Mouse (Mus musculus): ENCODE results near the gene Clmp. TPM values are rescaled to one million over a fixed set of nuclear protein-coding genes. Genes with fewer than 3 reads are reported as not detected.

The Clmp gene
- polyA plus RNA-seq, 1 experiment from 2014 or later, result 31.0 TPM

DNA sequence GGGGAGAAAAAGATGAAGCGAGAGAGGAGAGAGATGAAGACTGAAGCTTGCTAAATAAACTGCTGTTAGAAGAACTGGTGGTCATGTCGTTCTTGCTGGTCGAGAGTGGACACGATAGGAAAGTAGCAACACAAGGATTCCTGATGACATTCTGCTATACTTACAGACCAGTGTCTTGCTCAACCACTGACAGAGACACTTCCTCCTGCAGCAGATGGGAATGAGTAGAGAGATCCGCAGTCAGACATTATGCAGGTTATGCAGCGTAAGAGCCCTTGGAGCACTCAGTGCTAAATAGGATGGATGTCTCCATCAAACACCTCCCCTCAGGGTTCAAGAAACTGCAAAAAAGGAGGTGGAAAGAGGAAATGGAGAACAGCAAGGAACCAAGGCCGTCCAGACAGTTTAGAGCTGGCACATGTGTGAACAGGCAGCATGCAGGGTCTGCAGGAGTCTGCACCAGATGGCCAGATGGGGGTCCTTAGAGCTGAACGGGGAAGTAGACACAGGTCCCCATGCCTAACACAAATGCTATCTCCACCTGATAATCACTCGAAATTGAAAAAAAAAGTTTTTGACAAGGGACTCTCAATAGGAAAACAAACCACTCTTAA lies 19.5 kb upstream of the Clmp start:
- Histone ChIP-seq H3K36me3 (replicated peaks) (no peaks in the 10 kb centered on the region), H3K4me2 (no peak overlapping the region), H3K9me3 (no peaks in the 10 kb centered on the region), H3K4me3 (replicated peaks) (no peak overlapping the region), H3K27ac (no peak overlapping the region), H3K4me1 (peaks cover 2% of the 10 kb centered on the region), H3K27me3 (no peaks in the 10 kb centered on the region), H3K9ac (no peak overlapping the region)
- WGBS, result 81% methylated on average over 9 of the region's 9 CpGs
- ATAC-seq (ENCODE audit: low FRiP score), result no peak

DNA sequence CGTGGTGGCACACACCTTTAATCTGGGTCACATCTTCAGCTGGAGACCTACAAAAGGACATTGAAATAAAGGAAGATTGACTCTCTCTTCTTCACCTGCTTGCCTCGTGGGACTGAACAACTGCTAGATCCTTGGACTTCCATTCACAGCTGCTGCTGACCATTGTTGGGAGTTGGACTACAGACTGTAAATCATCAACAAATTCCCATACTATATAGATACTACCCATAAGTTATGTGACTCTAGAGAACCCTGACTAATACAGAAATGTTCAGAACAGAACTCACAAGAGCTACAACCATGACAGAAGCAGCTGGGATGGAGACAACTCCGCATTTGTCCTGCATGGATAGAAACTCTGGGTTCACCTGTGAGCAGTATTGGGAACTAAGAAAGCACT lies 15.4 kb upstream of the Clmp start, which contains the start of gene Gm21915:
Gm21915 (plus strand) TSS at position 301 of the 400 bp plus-strand sequence.
- 83% methylated on average over 3 of the region's 3 CpGs for whole genome bisulfite sequencing
- no peak within 1 kb of the TSS for H3K4me2 ChIP-seq
- no peaks in the 10 kb centered on the region for H3K36me3 ChIP-seq (replicated peaks)
- H3K27ac ChIP-seq, result peak within 1 kb of the TSS; percentile 59; the same call in 1 of the 2 replicates
- H3K4me1 ChIP-seq, result peaks cover 7% of the 10 kb centered on the region
- no peaks in the 10 kb centered on the region for H3K27me3 ChIP-seq
- no peak within 1 kb of the TSS for H3K4me3 ChIP-seq (replicated peaks)
- H3K9ac ChIP-seq, result no peak within 1 kb of the TSS
- no peak for ATAC-seq (ENCODE audit: low FRiP score)
- H3K9me3 ChIP-seq, result no peaks in the 10 kb centered on the region

GRCm38 (mm10) chr9:40671323-40671930 lies 14.3 kb upstream of the Clmp start:
- ATAC-seq (ENCODE audit: low FRiP score), result peak; percentile 81; the same call in 1 of the 2 replicates
- peak overlapping the region; percentile 59; the same call in 1 of the 2 replicates for H3K27ac ChIP-seq
- WGBS, result 42% methylated on average over 4 of the region's 4 CpGs

GRCm38 (mm10) chr9:40675203-40675958 lies 10.4 kb upstream of the Clmp start:
- 0 out of 2 replicates have a peak, but pooled peaks cover 3% of the 10 kb centered on the region for H3K27me3 ChIP-seq
- no peaks in the 10 kb centered on the region for H3K36me3 ChIP-seq (replicated peaks)
- H3K4me1 ChIP-seq, result peaks cover 10% of the 10 kb centered on the region
- no peak overlapping the region for H3K27ac ChIP-seq
- no peak overlapping the region for H3K9ac ChIP-seq
- no peak for ATAC-seq (ENCODE audit: low FRiP score)
- H3K4me2 ChIP-seq, result no peak overlapping the region
- H3K9me3 ChIP-seq, result no peaks in the 10 kb centered on the region
- no peak overlapping the region for H3K4me3 ChIP-seq (replicated peaks)
- 87% methylated on average over 12 of the region's 12 CpGs for WGBS

More at GRCm38 (mm10) chr9:40671323-40671930, 14.3 kb upstream of the Clmp start:
- H3K9me3 ChIP-seq, result no peaks in the 10 kb centered on the region
- H3K9ac ChIP-seq, result no peak overlapping the region
- H3K36me3 ChIP-seq (replicated peaks), result no peaks in the 10 kb centered on the region
- H3K4me2 ChIP-seq, result no peak overlapping the region
- peaks cover 10% of the 10 kb centered on the region for H3K4me1 ChIP-seq
- H3K27me3 ChIP-seq, result 0 out of 2 replicates have a peak, but pooled peaks cover 3% of the 10 kb centered on the region
- no peak overlapping the region for H3K4me3 ChIP-seq (replicated peaks)

GRCm38 (mm10) chr9:40678653-40679052 lies 7.1 kb upstream of the Clmp start:
- Histone ChIP-seq H3K36me3 (replicated peaks) (no peaks in the 10 kb centered on the region), H3K4me1 (peaks cover 2% of the 10 kb centered on the region; the same call in 1 of the 2 replicates), H3K9me3 (no peaks in the 10 kb centered on the region), H3K4me3 (replicated peaks) (no peak overlapping the region), H3K27ac (no peak overlapping the region), H3K9ac (no peak overlapping the region), H3K4me2 (no peak overlapping the region), H3K27me3 (0 out of 2 replicates have a peak, but pooled peaks cover 3% of the 10 kb centered on the region)
- 82% methylated on average over 4 of the region's 4 CpGs for WGBS
- ATAC-seq (ENCODE audit: low FRiP score), result no peak

GRCm38 (mm10) chr9:40686421-40686899 lies 698 bp downstream of the Clmp start:
- Histone ChIP-seq H3K27me3 (peaks cover 35% of the 10 kb centered on the region), H3K9me3 (no peaks in the 10 kb centered on the region), H3K36me3 (replicated peaks) (no peaks in the 10 kb centered on the region), H3K4me1 (peaks cover 14% of the 10 kb centered on the region; the same call in 1 of the 2 replicates), H3K27ac (peak overlapping the region; percentile 92), H3K9ac (peak overlapping the region; percentile 80), H3K4me2 (peak overlapping the region; percentile 92), H3K4me3 (replicated peaks) (peak overlapping the region; percentile 63)
- under 1% methylated on average over 23 of the region's 23 CpGs for WGBS
- ATAC-seq (ENCODE audit: low FRiP score), result peak; percentile 75

GRCm38 (mm10) chr9:40687053-40687452 lies 1.3 kb downstream of the Clmp start:
- peak overlapping the region; percentile 63 for H3K4me3 ChIP-seq (replicated peaks)
- H3K36me3 ChIP-seq (replicated peaks), result no peaks in the 10 kb centered on the region
- H3K9me3 ChIP-seq, result no peaks in the 10 kb centered on the region
- peak overlapping the region; percentile 92 for H3K4me2 ChIP-seq
- ATAC-seq (ENCODE audit: low FRiP score), result no peak
- H3K4me1 ChIP-seq, result peaks cover 14% of the 10 kb centered on the region; the same call in 1 of the 2 replicates
- H3K27me3 ChIP-seq, result peaks cover 35% of the 10 kb centered on the region
- peak overlapping the region; percentile 92; the same call in 1 of the 2 replicates for H3K27ac ChIP-seq
- peak overlapping the region; percentile 80 for H3K9ac ChIP-seq
- WGBS, result 41% methylated on average over 5 of the region's 5 CpGs

DNA sequence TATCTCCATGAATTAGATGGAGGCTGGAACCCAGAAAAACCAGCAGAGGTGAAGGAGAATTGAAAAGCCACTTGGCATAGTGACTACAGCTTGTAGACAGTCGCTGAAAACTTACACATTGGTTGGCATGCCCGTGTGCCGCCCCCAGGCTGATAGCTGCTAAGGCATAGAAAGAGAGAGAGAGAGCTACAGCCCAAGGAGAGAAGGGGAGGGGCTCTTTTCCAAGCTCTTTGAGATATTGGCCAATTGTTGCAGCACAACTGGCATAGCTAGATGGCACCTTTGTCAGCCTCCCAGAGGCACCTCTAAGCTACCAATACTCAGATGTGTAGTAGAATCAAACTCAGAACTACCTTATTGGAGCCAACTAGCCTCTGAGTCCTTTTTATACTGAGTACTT lies 1.8 kb downstream of the Clmp start:
- WGBS, result 55% methylated on average over 3 of the region's 3 CpGs
- peaks cover 35% of the 10 kb centered on the region for H3K27me3 ChIP-seq

DNA sequence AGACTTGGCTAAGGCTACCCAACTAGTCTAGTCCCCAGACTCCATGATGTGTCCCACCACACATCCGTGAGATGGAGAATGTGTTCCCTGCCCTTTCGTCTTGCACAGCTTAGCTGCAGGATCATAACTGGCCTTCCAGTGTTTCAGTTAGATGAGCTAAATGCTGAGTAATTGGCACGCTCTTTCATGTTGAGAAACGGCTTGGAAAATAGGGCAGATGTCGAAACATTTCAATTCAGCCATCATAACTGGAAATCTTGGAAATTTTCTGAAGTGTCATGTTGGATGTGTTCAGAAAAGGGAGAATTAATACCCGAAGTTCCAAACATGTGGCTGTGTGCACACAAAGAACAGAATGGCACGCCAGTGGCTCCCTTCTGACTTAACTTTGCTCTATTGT lies 4.7 kb downstream of the Clmp start:
- Histone ChIP-seq H3K4me1 (peaks cover 43% of the 10 kb centered on the region), H3K9me3 (no peaks in the 10 kb centered on the region), H3K27ac (no peak overlapping the region), H3K4me3 (replicated peaks) (no peak overlapping the region), H3K9ac (no peak overlapping the region), H3K27me3 (peaks cover 23% of the 10 kb centered on the region), H3K36me3 (replicated peaks) (no peaks in the 10 kb centered on the region), H3K4me2 (no peak overlapping the region)
- whole genome bisulfite sequencing, result 88% methylated on average over 7 of the region's 7 CpGs
- ATAC-seq (ENCODE audit: low FRiP score), result no peak

More for the DNA sequence above, 1.8 kb downstream of the Clmp start:
- Histone ChIP-seq H3K9ac (peak overlapping the region; percentile 80; the same call in 1 of the 2 replicates), H3K36me3 (replicated peaks) (no peaks in the 10 kb centered on the region), H3K4me3 (replicated peaks) (peak overlapping the region; percentile 63), H3K27ac (no peak overlapping the region), H3K4me1 (peaks cover 16% of the 10 kb centered on the region; the same call in 1 of the 2 replicates), H3K9me3 (no peaks in the 10 kb centered on the region), H3K4me2 (peak overlapping the region; percentile 92)
- ATAC-seq (ENCODE audit: low FRiP score), result no peak

- Histone ChIP-seq H3K9ac (no peak overlapping the region), H3K4me1 (peaks cover 30% of the 10 kb centered on the region), H3K27me3 (no peaks in the 10 kb centered on the region), H3K4me2 (no peak overlapping the region), H3K36me3 (replicated peaks) (no peaks in the 10 kb centered on the region), H3K4me3 (replicated peaks) (no peak overlapping the region), H3K9me3 (no peaks in the 10 kb centered on the region), H3K27ac (no peak overlapping the region)
- no peak for ATAC-seq (ENCODE audit: low FRiP score)
- WGBS, result 21% methylated on average over 3 of the region's 3 CpGs
Measured at GRCm38 (mm10) chr9:40693026-40693425, 7.3 kb downstream of the Clmp start.

- Histone ChIP-seq H3K27ac (peak overlapping the region; percentile 63; the same call in 1 of the 2 replicates), H3K4me2 (no peak overlapping the region; the same call in 1 of the 2 replicates)
- peak; percentile 55 for ATAC-seq (ENCODE audit: low FRiP score)
Measured at GRCm38 (mm10) chr9:40693768-40694167, 8.0 kb downstream of the Clmp start.

DNA sequence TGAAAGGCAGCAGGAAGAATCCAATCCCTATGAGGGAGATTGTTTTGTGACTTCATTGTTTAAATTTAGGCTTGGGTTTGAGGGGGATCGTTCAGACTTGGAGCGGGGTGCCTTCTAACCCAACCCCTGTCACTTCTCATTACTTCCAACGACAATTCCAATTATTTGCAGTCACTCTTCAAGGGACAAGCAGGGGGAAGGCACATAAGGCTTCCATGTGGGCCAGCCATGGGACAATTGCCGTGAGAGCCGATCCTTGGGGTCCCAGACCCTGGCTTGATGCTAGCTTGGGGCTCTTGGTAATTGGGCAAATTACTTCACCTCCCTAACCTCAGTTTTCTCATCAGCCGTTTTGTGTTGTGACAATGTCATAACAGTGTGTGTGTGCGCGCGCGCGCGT lies 8.5 kb downstream of the Clmp start:
- Histone ChIP-seq H3K36me3 (replicated peaks) (no peaks in the 10 kb centered on the region), H3K4me3 (replicated peaks) (no peak overlapping the region), H3K27ac (peak overlapping the region; percentile 63), H3K9me3 (no peaks in the 10 kb centered on the region), H3K4me2 (no peak overlapping the region), H3K27me3 (no peaks in the 10 kb centered on the region), H3K4me1 (peaks cover 29% of the 10 kb centered on the region), H3K9ac (no peak overlapping the region)
- no peak for ATAC-seq (ENCODE audit: low FRiP score)
- 68% methylated on average over 12 of the region's 12 CpGs for WGBS

More at GRCm38 (mm10) chr9:40693768-40694167, 8.0 kb downstream of the Clmp start:
- Histone ChIP-seq H3K9ac (no peak overlapping the region), H3K4me1 (peaks cover 29% of the 10 kb centered on the region), H3K9me3 (no peaks in the 10 kb centered on the region), H3K36me3 (replicated peaks) (no peaks in the 10 kb centered on the region), H3K4me3 (replicated peaks) (no peak overlapping the region), H3K27me3 (no peaks in the 10 kb centered on the region)
- WGBS, result 50% methylated on average over 5 of the region's 5 CpGs
